Comparison of ENCODE assay signal across 12 mouse cellular contexts in the genomic region with DNA sequence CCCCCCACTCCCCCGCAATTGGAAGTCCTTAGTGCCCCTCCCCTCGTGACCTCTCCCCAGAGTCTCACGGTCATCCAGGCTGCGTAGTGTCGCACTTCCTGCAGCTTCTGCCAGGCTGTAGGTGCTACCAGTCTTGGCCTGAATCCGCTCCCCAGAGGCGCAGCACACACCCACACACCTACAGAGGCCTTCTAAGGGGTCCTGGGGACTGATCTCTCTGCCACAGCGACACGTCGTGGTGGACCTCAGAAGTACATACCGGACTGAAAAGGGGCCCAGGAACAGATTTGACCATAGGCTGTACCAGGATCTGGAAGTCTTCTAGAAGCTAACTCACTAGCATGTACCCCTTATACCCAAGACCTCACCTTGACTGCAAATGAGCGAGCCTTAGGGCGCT. TPM values are rescaled to one million over a fixed set of nuclear protein-coding genes. Genes with fewer than 3 reads are reported as not detected.
DNase-seq lines count a peak whose midpoint lies in the region; ATAC-seq and TF ChIP-seq lines count a peak whose summit lies in the region.
"Had no signal": no experiment of that assay in that cellular context is flagged by ENCODE, and none has a peak within 500 bp of the region (broad histone marks: within the 10 kb centered on the region; RNA-seq: fewer than 3 reads in every experiment).

No protein-coding gene starts in this region.

- H3K4me3 ChIP-seq in heart, adult 2 months, result no peak overlapping the region
- no peak overlapping the region for H3K4me3 ChIP-seq in neural tube, embryonic 15.5 days (replicated peaks)

- peak; percentile 42 for TF ChIP-seq CTCF in heart, adult 2 months (IDR thresholded peaks at IDR 0.05)

- no peaks in the 10 kb centered on the region for H3K79me2 ChIP-seq in heart, adult 2 months (replicated peaks; ENCODE audit: control insufficient read depth, insufficient read depth, low read length)

- ATAC-seq in neural tube, embryonic 15.5 days (ENCODE audit: low FRiP score), result no peak
- peak; percentile 44 for ATAC-seq in granulocyte monocyte progenitor cell, adult 5-6 weeks (replicated peaks; ENCODE audit: poor library complexity, severe bottlenecking)
- ATAC-seq in megakaryocyte, adult 5-6 weeks (ENCODE audit: poor library complexity, severe bottlenecking), result no peak

- no peak overlapping the region for H3K9ac ChIP-seq in heart, adult 2 months (ENCODE audit: low read depth, low read length)
- no peak overlapping the region for H3K9ac ChIP-seq in neural tube, embryonic 15.5 days (replicated peaks)

- no peak for TF ChIP-seq EP300 in heart, adult 2 months (IDR thresholded peaks at IDR 0.05; ENCODE audit: insufficient read depth, low read depth, low read length)

- H3K27me3 ChIP-seq in heart, adult 2 months (ENCODE audit: control insufficient read depth, insufficient read depth, low read length), result peaks cover 2% of the 10 kb centered on the region
- no peaks in the 10 kb centered on the region for H3K27me3 ChIP-seq in neural tube, embryonic 15.5 days (replicated peaks)

- 14% methylated on average over 13 of the region's 13 CpGs for WGBS in heart, adult 2 months
- WGBS in neural tube, embryonic 15.5 days, result 25% methylated on average over 13 of the region's 13 CpGs

- no peak for TF ChIP-seq POLR2A in heart, adult 2 months (IDR thresholded peaks at IDR 0.05; ENCODE audit: insufficient read depth, low read depth, low read length)

- no peak overlapping the region for H3K27ac ChIP-seq in heart, adult 2 months
- H3K27ac ChIP-seq in neural tube, embryonic 15.5 days (replicated peaks), result no peak overlapping the region

- no peaks in the 10 kb centered on the region for H3K36me3 ChIP-seq in heart, adult 2 months (ENCODE audit: control insufficient read depth, insufficient read depth, low read length)
- H3K36me3 ChIP-seq in neural tube, embryonic 15.5 days, result no peaks in the 10 kb centered on the region

- DNase-seq in heart, adult 2 months, result no peak
- DNase-seq in heart, adult 8-10 months (ENCODE audit: low spot score), result no peak
- DNase-seq in neural tube, embryonic 10.5 days (ENCODE audit: extremely low spot score, low spot score), result peak; percentile 42
- peak; percentile 69 for DNase-seq in thymus, postnatal 4 days
- no peak for DNase-seq in layer of hippocampus, adult 9-10 months (ENCODE audit: low spot score)
- DNase-seq: heart, adult 18-20 months; lung, postnatal 36 days; right cerebral cortex, postnatal 14 days had no signal

- intact Hi-C loops in heart, adult 2 months (cut with DNase I), result no loop called here

- H3K9me3 ChIP-seq in neural tube, embryonic 15.5 days (replicated peaks), result no peaks in the 10 kb centered on the region

- peaks cover under 1% of the 10 kb centered on the region; the same call in 1 of the 2 replicates for H3K4me1 ChIP-seq in heart, adult 2 months (ENCODE audit: control insufficient read depth, insufficient read depth, low read length)
- no peaks in the 10 kb centered on the region for H3K4me1 ChIP-seq in neural tube, embryonic 15.5 days

- no peak overlapping the region for H3K4me2 ChIP-seq in neural tube, embryonic 15.5 days

RNA-seq across cellular contexts. Expression of a gene that starts 53.8 kb away (rescaled TPM):
- total RNA-seq in heart, adult 2 months (2021), result not detected
- polyA plus RNA-seq in heart, adult 2 months (2012; rRNA removed), result not detected in 2 replicates
- total RNA-seq in heart, adult 8-10 months (2022), result not detected
- 5.4 and 6.5 TPM in 2 replicates for polyA plus RNA-seq in neural tube, embryonic 15.5 days (2015; fragmentation: Nextera tagmentation; extraction: Ambion mirVana)
- total RNA-seq in granulocyte monocyte progenitor cell, adult 5-6 weeks (2014; fragmentation: Nextera tagmentation), result 1.2 TPM in 1 of 2 replicates, not detected in the other
- 0.13 and 0.21 TPM in 2 replicates for total RNA-seq in granulocyte monocyte progenitor cell, adult 5-6 weeks (2017)
- 0.18 and 1.0 TPM in 2 replicates for total RNA-seq in megakaryocyte, adult 5-6 weeks (2015)
- 0.77 TPM in 1 of 2 replicates, not detected in the other for total RNA-seq in megakaryocyte, adult 5-6 weeks (2017)
- total RNA-seq: heart, adult 18-20 months; MEL had no signal

Comparison
In these comparisons a context has a peak if more than half of its experiments do, and no peak if none do; other contexts are left out.
1. DNase-seq: peak in neural tube, embryonic 10.5 days (single experiment) and thymus, postnatal 4 days (single experiment); none in heart, adult 2 months (0 of 2), heart, adult 8-10 months (single experiment) and layer of hippocampus, adult 9-10 months (single experiment).